Mouse (Mus musculus) midbrain, embryonic 10.5 days (tissue): ENCODE measurements around the gene Gm49321. TPM values are rescaled to one million over a fixed set of nuclear protein-coding genes. Genes with fewer than 3 reads are reported as not detected.

Experiments
- DNase-seq: peaks from one replicate; pipeline ENCODE4 v3.0.0-alpha.2; 2017; ENCODE audit warnings: low spot score
- H3K27ac ChIP-seq: fragments of 300-500 bp; sonication (generic); replicated peaks from 2 replicates; pipeline ENCODE4 v1.5.1; 2016; ENCODE audit warnings: mild to moderate bottlenecking
- H3K27me3 ChIP-seq: fragments of 300-500 bp; sonication (generic); 2 replicates; pipeline ENCODE4 v1.6.1; 2016; ENCODE audit warnings: low read depth, mild to moderate bottlenecking; ENCODE audit not compliant: poor library complexity, severe bottlenecking
- H3K36me3 ChIP-seq: fragments of 300-500 bp; sonication (generic); 2 replicates; pipeline ENCODE4 v1.6.1; 2016; ENCODE audit warnings: mild to moderate bottlenecking, moderate library complexity
- H3K4me1 ChIP-seq: fragments of 300-500 bp; sonication (generic); 2 replicates; pipeline ENCODE4 v1.6.1; 2016
- H3K4me3 ChIP-seq: fragments of 300-500 bp; sonication (generic); 2 replicates; pipeline ENCODE4 v1.5.1; 2016; ENCODE audit warnings: mild to moderate bottlenecking, moderate library complexity
- H3K9me3 ChIP-seq: fragments of 300-500 bp; sonication (generic); replicated peaks from 2 replicates; pipeline ENCODE4 v1.6.1; 2016; ENCODE audit warnings: mild to moderate bottlenecking
- WGBS: fragments of 180-500 bp; shearing (Covaris S2); methylation state at CpG from one replicate; pipeline ENCODE4 v1.1.7; 2016; 5-methylcytosine and 5-hydroxymethylcytosine counted together
- polyA plus RNA-seq: library from polyadenylated mRNA; unstranded; fragments of >200 nt; fragmentation: Nextera tagmentation; extraction: Ambion mirVana; gene quantifications from 2 replicates; pipeline ENCODE4 v1.2.1, GENCODE M21; 2016

Gm49321 gene
- polyA plus RNA-seq, 1 experiment from 2014 or later, result 16.3 TPM

DNA sequence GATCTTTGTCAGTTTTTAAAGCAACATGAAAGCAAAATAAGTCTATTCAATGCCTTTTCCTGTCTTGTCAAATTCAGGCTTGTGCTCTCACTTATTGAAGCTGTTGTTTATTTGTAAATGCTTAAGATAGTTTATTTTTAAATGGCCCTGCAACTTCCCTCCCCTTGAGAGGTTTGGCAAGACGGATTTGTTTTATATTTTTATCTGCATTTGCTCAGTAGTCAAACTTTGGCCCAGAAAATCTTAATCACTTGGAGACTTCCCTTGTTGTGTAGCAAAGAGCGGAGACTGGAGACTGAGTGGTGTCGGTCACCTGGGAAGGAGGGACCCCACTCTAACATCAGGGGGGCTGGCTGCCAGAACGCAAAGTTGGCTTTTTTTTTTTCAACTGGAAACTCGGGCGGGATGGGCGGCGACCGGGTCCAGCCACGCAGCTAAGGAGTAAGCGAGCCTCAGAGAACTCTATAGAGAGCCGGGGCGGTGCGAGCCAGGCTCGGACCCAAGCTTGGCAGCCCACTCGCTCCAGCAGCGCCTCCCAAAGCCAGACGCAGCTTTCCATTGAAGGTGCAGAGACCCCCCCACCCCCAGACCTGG lies 30.3 kb upstream of the Gm49321 start:
- peak overlapping the region; percentile 99 for H3K27ac ChIP-seq
- WGBS, result under 1% methylated on average over 17 of the region's 18 CpGs
- no peaks in the 10 kb centered on the region for H3K9me3 ChIP-seq
- H3K4me3 ChIP-seq, result peak overlapping the region; percentile 96
- no peaks in the 10 kb centered on the region for H3K27me3 ChIP-seq
- H3K36me3 ChIP-seq, result no peaks in the 10 kb centered on the region
- H3K4me1 ChIP-seq, result peaks cover 25% of the 10 kb centered on the region
- DNase-seq, result no peak

DNA sequence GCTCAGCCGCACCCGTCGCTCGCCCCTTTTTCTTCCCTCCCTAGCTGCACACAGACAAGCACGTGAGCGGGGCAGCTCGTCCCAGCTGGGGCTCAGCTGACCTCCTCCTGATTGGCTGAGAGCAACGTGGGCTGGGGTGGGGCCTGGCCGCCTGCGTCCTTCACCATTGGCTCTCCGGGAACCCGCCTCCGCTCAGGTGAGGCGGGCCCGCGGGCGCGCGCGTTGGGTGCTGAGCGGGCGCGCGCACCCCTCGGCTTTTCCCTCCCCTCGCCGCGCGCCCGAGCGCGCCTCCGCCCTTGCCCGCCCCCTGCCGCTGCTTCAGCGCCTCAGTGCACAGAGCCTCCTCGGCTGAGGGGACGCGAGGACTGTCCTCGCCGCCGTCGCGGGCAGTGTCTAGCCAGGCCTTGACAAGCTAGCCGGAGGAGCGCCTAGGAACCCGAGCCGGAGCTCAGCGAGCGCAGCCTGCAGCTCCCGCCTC lies 29.7 kb upstream of the Gm49321 start:
- peaks cover 25% of the 10 kb centered on the region for H3K4me1 ChIP-seq
- no peaks in the 10 kb centered on the region for H3K27me3 ChIP-seq
- peak overlapping the region; percentile 99 for H3K27ac ChIP-seq
- no peaks in the 10 kb centered on the region for H3K9me3 ChIP-seq
- under 1% methylated on average over 46 of the region's 51 CpGs for WGBS
- H3K36me3 ChIP-seq, result no peaks in the 10 kb centered on the region
- peak overlapping the region; percentile 96 for H3K4me3 ChIP-seq
- peak; percentile 98 for DNase-seq

DNA sequence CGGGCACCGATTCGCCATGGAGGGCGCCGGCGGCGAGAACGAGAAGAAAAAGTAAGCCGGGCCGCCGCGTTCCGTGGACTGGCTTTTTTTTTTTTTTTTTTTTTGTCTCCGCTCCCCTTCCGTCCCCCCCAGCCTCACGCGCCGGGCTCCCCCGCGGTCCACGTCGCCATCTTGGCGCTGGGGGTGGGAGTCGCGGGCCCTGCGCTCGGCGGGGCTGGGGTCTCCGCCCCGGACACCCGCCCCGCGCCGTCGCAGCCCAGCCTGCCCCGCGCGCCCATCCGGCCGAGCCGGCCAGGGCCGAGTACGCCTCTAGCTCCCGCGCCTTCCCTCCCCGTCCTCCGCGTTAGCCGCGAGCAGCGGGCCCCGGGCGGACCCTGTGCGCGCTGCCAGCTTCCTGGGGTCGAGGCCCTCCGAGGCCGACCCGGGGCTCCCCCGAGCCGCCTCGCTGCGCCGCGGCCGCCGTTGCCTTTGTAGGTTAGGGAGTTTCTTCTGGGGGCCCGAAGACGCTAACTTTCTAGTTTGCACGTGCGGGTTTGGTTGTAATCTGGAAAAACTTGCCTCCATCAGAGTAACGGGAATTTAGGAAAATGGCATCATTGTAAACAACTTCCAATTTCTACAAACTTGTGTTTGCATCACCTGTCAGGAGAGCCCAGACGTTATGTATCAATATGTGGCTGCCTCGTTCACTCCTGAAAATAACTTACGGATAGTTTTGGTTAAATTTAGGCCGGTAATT lies 29.0 kb upstream of the Gm49321 start:
- H3K9me3 ChIP-seq, result no peaks in the 10 kb centered on the region
- peak overlapping the region; percentile 96 for H3K4me3 ChIP-seq
- H3K36me3 ChIP-seq, result no peaks in the 10 kb centered on the region
- WGBS, result under 1% methylated on average over 73 of the region's 76 CpGs
- H3K27ac ChIP-seq, result peak overlapping the region; percentile 99
- no peaks in the 10 kb centered on the region for H3K27me3 ChIP-seq
- DNase-seq, result peak; percentile 73
- peaks cover 25% of the 10 kb centered on the region for H3K4me1 ChIP-seq

- Histone ChIP-seq H3K27ac (peak overlapping the region; percentile 99), H3K9me3 (no peaks in the 10 kb centered on the region), H3K27me3 (no peaks in the 10 kb centered on the region), H3K36me3 (no peaks in the 10 kb centered on the region), H3K4me3 (peak overlapping the region; percentile 96), H3K4me1 (peaks cover 25% of the 10 kb centered on the region)
- 10% methylated on average over 6 of the region's 6 CpGs for WGBS
- no peak for DNase-seq
These were observed 28.4 kb upstream of the Gm49321 start for GRCm38 (mm10) chr12:73909013-73909575.

DNA sequence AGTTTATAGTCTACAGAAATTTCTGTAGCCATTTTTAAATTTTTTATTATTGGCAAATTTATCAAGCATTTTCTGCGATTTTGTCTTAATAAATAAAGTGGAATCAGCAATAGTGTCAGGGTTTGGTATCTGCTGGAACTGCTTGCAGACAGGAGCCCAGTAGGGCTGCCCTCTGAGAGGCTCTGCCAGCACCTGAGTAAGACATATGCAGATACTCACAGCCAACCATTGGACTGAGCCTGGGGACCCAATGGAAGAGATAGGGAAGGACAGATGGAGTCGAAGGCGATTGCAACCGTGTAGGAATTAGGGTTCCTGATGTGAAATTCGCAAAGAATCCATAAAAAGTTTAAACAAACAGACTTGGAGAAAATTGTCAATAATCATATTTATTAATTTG lies 19.0 kb upstream of the Gm49321 start:
- 92% methylated on average over 5 of the region's 5 CpGs for WGBS
- Histone ChIP-seq H3K9me3 (no peaks in the 10 kb centered on the region), H3K4me3 (no peak overlapping the region), H3K27me3 (no peaks in the 10 kb centered on the region), H3K36me3 (no peaks in the 10 kb centered on the region), H3K27ac (no peak overlapping the region), H3K4me1 (no peaks in the 10 kb centered on the region)
- no peak for DNase-seq

- Histone ChIP-seq H3K9me3 (no peaks in the 10 kb centered on the region), H3K27ac (no peak overlapping the region), H3K4me1 (no peaks in the 10 kb centered on the region), H3K36me3 (peaks cover 89% of the 10 kb centered on the region), H3K4me3 (no peak overlapping the region), H3K27me3 (no peaks in the 10 kb centered on the region)
- DNase-seq, result no peak
- WGBS, result 89% methylated on average over 3 of the region's 3 CpGs
These were observed 7.2 kb upstream of the Gm49321 start for GRCm38 (mm10) chr12:73930266-73930665.

- peaks cover 99% of the 10 kb centered on the region for H3K36me3 ChIP-seq
- no peaks in the 10 kb centered on the region for H3K4me1 ChIP-seq
- WGBS, result 58% methylated on average over 5 of the region's 5 CpGs
- no peaks in the 10 kb centered on the region for H3K27me3 ChIP-seq
- DNase-seq, result no peak
- H3K9me3 ChIP-seq, result no peaks in the 10 kb centered on the region
- no peak overlapping the region for H3K4me3 ChIP-seq
- no peak overlapping the region for H3K27ac ChIP-seq
These were observed 6.2 kb upstream of the Gm49321 start for GRCm38 (mm10) chr12:73931274-73931673.

- H3K9me3 ChIP-seq, result no peaks in the 10 kb centered on the region
These were observed 2.9 kb upstream of the Gm49321 start for GRCm38 (mm10) chr12:73934528-73934927.

DNA sequence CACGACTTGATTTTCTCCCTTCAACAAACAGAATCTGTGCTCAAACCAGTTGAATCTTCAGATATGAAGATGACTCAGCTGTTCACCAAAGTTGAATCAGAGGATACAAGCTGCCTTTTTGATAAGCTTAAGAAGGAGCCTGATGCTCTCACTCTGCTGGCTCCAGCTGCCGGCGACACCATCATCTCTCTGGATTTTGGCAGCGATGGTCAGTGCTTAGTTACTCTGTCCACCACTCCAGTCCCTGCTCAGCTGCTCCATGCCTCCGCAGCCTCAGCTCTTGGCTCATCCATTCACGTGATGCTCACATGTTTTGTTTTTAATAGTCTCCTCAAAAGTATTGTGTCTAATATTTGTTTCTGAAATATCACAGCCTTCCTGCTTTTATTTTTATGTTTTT lies 2.1 kb downstream of the Gm49321 start:
- WGBS, result 92% methylated on average over 6 of the region's 6 CpGs
- H3K4me3 ChIP-seq, result no peak overlapping the region
- no peaks in the 10 kb centered on the region for H3K4me1 ChIP-seq
- no peaks in the 10 kb centered on the region for H3K27me3 ChIP-seq
- no peaks in the 10 kb centered on the region for H3K9me3 ChIP-seq
- H3K27ac ChIP-seq, result no peak overlapping the region
- H3K36me3 ChIP-seq, result peaks cover 100% of the 10 kb centered on the region
- DNase-seq, result no peak

More at GRCm38 (mm10) chr12:73934528-73934927, 2.9 kb upstream of the Gm49321 start:
- Histone ChIP-seq H3K36me3 (peaks cover 100% of the 10 kb centered on the region), H3K27ac (no peak overlapping the region), H3K4me3 (no peak overlapping the region), H3K4me1 (no peaks in the 10 kb centered on the region), H3K27me3 (no peaks in the 10 kb centered on the region)
- 86% methylated on average over 2 of the region's 2 CpGs for WGBS
- no peak for DNase-seq

- WGBS, result 93% methylated on average over 4 of the region's 4 CpGs
- Histone ChIP-seq H3K9me3 (no peaks in the 10 kb centered on the region), H3K4me1 (peaks cover 21% of the 10 kb centered on the region), H3K27me3 (peaks cover 10% of the 10 kb centered on the region), H3K4me3 (no peak overlapping the region), H3K27ac (no peak overlapping the region), H3K36me3 (peaks cover 40% of the 10 kb centered on the region)
- DNase-seq, result no peak
These were observed 11.0 kb downstream of the Gm49321 start for GRCm38 (mm10) chr12:73948415-73948814.

DNA sequence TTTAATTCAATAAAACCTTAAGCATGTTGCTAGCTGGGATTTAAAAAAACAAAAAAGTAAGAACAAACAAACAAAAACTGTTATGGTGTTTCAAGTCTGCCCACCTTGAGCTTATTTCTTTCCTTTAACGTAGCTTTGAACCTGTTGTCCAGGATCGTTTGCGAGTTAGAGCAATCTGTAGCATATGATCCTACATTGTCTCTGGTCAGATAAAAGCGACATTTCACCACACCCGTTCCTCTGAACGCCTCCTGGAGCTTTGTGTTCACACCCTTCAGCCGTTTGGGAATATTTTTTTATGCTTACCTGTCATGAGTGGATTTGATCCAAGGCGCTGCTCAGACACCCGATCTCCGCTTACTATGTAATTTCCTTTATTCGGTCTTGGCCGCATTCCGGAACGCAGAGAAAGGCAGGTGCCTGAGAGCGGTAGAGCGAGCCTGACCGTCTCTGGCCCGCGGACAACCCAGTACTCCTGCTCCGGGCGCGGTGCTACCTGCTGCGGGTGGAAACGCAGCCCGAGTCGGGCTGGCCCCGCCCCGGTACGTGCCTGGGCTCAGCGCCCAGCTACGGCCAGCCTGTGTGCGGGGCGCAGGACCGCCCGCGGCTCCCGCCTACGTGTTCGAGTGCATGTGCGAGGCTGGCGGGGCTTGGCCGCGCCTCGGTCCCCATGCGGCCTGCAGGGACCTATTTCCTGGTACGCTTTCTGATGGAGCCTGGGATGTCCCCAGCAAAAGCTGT lies 12.0 kb downstream of the Gm49321 start:
- peaks cover 25% of the 10 kb centered on the region for H3K4me1 ChIP-seq
- peak overlapping the region; percentile 57 for H3K4me3 ChIP-seq
- H3K36me3 ChIP-seq, result peaks cover 29% of the 10 kb centered on the region
- WGBS, result 6% methylated on average over 46 of the region's 46 CpGs
- H3K27me3 ChIP-seq, result peaks cover 18% of the 10 kb centered on the region
- peak; percentile 52 for DNase-seq
- H3K9me3 ChIP-seq, result no peaks in the 10 kb centered on the region
- H3K27ac ChIP-seq, result peak overlapping the region; percentile 78; the same call in 1 of the 2 replicates

GRCm38 (mm10) chr12:73952879-73953278 lies 15.4 kb downstream of the Gm49321 start:
- peaks cover 25% of the 10 kb centered on the region for H3K4me1 ChIP-seq
- peaks cover 2% of the 10 kb centered on the region; the same call in 1 of the 2 replicates for H3K36me3 ChIP-seq
- peak; percentile 61 for DNase-seq
- peak overlapping the region; percentile 50 for H3K4me3 ChIP-seq
- H3K9me3 ChIP-seq, result no peaks in the 10 kb centered on the region
- peaks cover 18% of the 10 kb centered on the region for H3K27me3 ChIP-seq
- peak overlapping the region; percentile 57; the same call in 1 of the 2 replicates for H3K27ac ChIP-seq
- 13% methylated on average over 15 of the region's 15 CpGs for WGBS
